Mouse (Mus musculus) forebrain, embryonic 10.5 days (tissue): ENCODE measurements around the gene Senp1. TPM values are rescaled to one million over a fixed set of nuclear protein-coding genes. Genes with fewer than 3 reads are reported as not detected.

Experiments used
- DNase-seq: peaks from one replicate; pipeline ENCODE4 v3.0.0-alpha.2; 2017; ENCODE audit warnings: low spot score; ENCODE audit errors: extremely low spot score
- H3K27ac ChIP-seq: fragments of 300-500 bp; sonication (generic); 2 replicates; pipeline ENCODE4 v1.5.1; 2016; ENCODE audit warnings: mild to moderate bottlenecking
- H3K27me3 ChIP-seq: fragments of 300-500 bp; sonication (generic); 2 replicates; pipeline ENCODE4 v1.6.1; 2016; ENCODE audit warnings: mild to moderate bottlenecking; ENCODE audit not compliant: poor library complexity, severe bottlenecking
- H3K36me3 ChIP-seq: fragments of 300-500 bp; sonication (generic); replicated peaks from 2 replicates; pipeline ENCODE4 v1.6.1; 2016; ENCODE audit warnings: mild to moderate bottlenecking, moderate library complexity
- H3K4me1 ChIP-seq: fragments of 300-500 bp; sonication (generic); 2 replicates; pipeline ENCODE4 v1.6.1; 2016
- H3K4me3 ChIP-seq: fragments of 300-500 bp; sonication (generic); 2 replicates; pipeline ENCODE4 v1.5.1; 2016; ENCODE audit warnings: mild to moderate bottlenecking, moderate library complexity
- H3K9me3 ChIP-seq: fragments of 300-500 bp; sonication (generic); 2 replicates; pipeline ENCODE4 v1.6.1; 2016; ENCODE audit warnings: mild to moderate bottlenecking, moderate library complexity
- WGBS: fragments of 180-500 bp; shearing (Covaris S2); methylation state at CpG from one replicate; pipeline ENCODE4 v1.1.7; 2016; 5-methylcytosine and 5-hydroxymethylcytosine counted together
- polyA plus RNA-seq: library from polyadenylated mRNA; unstranded; fragments of >200 nt; fragmentation: Nextera tagmentation; extraction: Ambion mirVana; gene quantifications from 2 replicates; pipeline ENCODE4 v1.2.1, GENCODE M21; 2016

The Senp1 gene
- polyA plus RNA-seq, 1 experiment from 2014 or later = 49.4 TPM

DNA sequence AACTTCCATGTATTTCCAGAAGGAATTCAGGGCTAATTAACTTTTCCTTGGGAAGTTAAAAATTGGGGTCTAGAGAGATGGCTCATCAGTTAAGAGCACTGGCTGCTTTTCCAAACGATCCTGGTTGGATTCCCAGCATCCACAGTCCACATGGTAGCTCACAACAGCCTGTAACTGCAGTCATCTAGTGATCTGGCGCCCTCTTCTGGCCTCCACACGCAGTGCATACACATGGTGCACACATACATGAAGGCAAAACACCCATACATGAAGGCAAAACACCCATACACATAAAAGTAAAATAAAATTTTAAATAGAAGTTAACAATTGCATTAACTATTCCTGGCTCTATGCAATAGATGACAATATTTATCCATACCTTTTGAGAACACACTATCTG lies 3.4 kb upstream of the Senp1 start:
- WGBS = 49% methylated on average over 3 of the region's 3 CpGs
- H3K9me3 ChIP-seq = no peaks in the 10 kb centered on the region
- DNase-seq = no peak
- H3K4me3 ChIP-seq = no peak overlapping the region
- H3K36me3 ChIP-seq = no peaks in the 10 kb centered on the region
- H3K4me1 ChIP-seq = peaks cover 13% of the 10 kb centered on the region
- no peak overlapping the region for H3K27ac ChIP-seq
- no peaks in the 10 kb centered on the region for H3K27me3 ChIP-seq

DNA sequence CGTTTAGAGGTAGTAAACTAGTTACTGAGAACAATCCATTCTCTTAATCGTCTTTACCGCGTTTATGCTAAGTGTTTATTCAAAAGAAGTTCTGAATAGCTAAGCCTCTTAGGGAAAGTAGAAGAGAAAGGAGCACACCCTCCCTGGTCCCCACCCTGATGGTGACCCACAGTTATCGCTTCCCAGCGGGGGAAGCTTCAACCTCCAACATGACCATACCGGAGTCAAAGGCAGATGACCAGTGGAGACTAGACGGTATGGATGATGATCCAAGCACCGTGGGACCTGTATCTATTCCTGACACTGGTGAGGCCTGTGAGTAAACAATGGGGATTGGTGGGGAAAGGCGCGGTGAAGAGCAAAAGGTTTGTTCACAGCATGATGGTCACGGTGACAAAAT lies 1.4 kb upstream of the Senp1 start:
- Histone ChIP-seq H3K27ac (no peak overlapping the region), H3K4me3 (no peak overlapping the region), H3K36me3 (peaks cover 2% of the 10 kb centered on the region), H3K27me3 (no peaks in the 10 kb centered on the region), H3K4me1 (peaks cover 26% of the 10 kb centered on the region), H3K9me3 (no peaks in the 10 kb centered on the region)
- no peak for DNase-seq
- whole genome bisulfite sequencing = 90% methylated on average over 12 of the region's 12 CpGs

GRCm38 (mm10) chr15:98092372-98093120 lies 998 bp downstream of the Senp1 start, which contains the start of gene Pfkm:
TSS of gene Pfkm (plus strand) at chr15:98092589.
- DNase-seq = no peak

GRCm38 (mm10) chr15:98091841-98092240 lies 1.7 kb downstream of the Senp1 start:
- Histone ChIP-seq H3K27me3 (no peaks in the 10 kb centered on the region), H3K9me3 (no peaks in the 10 kb centered on the region), H3K27ac (peak overlapping the region; percentile 98; the same call in 1 of the 2 replicates), H3K4me1 (peaks cover 26% of the 10 kb centered on the region), H3K4me3 (peak overlapping the region; percentile 79), H3K36me3 (peaks cover 27% of the 10 kb centered on the region)
- no peak for DNase-seq
- WGBS = 52% methylated on average over 4 of the region's 4 CpGs

More at GRCm38 (mm10) chr15:98092372-98093120, 998 bp downstream of the Senp1 start, which contains the start of gene Pfkm:
- Histone ChIP-seq H3K27ac (peak within 1 kb of the TSS; percentile 98), H3K27me3 (no peaks in the 10 kb centered on the region), H3K9me3 (no peaks in the 10 kb centered on the region), H3K4me3 (peak within 1 kb of the TSS; percentile 79), H3K36me3 (peaks cover 21% of the 10 kb centered on the region), H3K4me1 (peaks cover 26% of the 10 kb centered on the region)
- under 1% methylated on average over 30 of the region's 30 CpGs for WGBS

- WGBS = 80% methylated on average over 9 of the region's 9 CpGs
- Histone ChIP-seq H3K4me3 (no peak overlapping the region), H3K27me3 (no peaks in the 10 kb centered on the region), H3K9me3 (no peaks in the 10 kb centered on the region), H3K36me3 (peaks cover 49% of the 10 kb centered on the region), H3K27ac (no peak overlapping the region), H3K4me1 (peaks cover 26% of the 10 kb centered on the region)
- DNase-seq = no peak
Measured at GRCm38 (mm10) chr15:98089421-98090183, 3.9 kb downstream of the Senp1 start.

DNA sequence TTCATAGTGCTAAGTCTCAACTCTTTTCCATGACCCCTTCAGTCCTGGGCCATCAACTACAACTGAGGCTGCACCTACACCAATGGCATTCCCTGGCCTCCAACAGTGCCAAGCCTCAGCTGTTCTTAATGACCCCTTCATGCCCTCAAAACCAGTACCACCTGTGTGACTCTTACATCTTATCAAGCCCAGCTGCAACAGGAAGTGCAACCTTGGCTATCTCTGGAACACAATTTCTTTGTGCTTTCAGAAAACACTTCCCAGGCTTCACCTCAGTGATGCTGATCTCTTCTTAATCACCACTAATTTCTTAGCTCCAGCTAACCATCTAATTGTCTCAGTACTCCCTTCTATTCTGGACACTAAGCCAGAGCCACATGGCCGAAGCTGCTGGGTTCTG lies 4.7 kb downstream of the Senp1 start:
- no peak for DNase-seq
- H3K27me3 ChIP-seq = no peaks in the 10 kb centered on the region
- WGBS = 88% methylated on average over 1 of the region's 1 CpGs
- H3K9me3 ChIP-seq = no peaks in the 10 kb centered on the region
- H3K4me3 ChIP-seq = no peak overlapping the region
- H3K27ac ChIP-seq = no peak overlapping the region
- peaks cover 56% of the 10 kb centered on the region for H3K36me3 ChIP-seq
- peaks cover 24% of the 10 kb centered on the region for H3K4me1 ChIP-seq

DNA sequence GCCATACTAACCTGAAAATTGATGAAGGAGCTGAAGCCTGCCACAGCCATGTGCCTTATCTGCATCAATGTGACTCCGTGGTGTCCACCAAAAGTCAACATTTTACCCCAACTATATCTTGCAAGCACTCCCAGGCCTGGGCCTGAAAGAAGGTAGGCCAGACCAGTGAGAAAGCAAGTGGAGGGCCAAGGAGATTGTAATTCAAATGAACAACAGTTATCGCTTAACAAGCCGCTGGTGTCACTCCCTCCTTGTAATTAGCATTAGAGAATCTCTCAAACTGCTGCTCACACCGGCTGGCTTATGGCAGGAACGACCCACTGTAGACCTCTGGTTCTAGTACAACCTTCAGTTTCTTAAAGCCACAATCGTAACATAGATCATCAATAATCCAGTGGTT lies 16.6 kb downstream of the Senp1 start:
- H3K36me3 ChIP-seq = peaks cover 98% of the 10 kb centered on the region
- no peak overlapping the region for H3K4me3 ChIP-seq
- H3K4me1 ChIP-seq = no peaks in the 10 kb centered on the region
- 91% methylated on average over 6 of the region's 6 CpGs for WGBS
- no peaks in the 10 kb centered on the region for H3K9me3 ChIP-seq
- no peaks in the 10 kb centered on the region for H3K27me3 ChIP-seq
- H3K27ac ChIP-seq = no peak overlapping the region
- no peak for DNase-seq

DNA sequence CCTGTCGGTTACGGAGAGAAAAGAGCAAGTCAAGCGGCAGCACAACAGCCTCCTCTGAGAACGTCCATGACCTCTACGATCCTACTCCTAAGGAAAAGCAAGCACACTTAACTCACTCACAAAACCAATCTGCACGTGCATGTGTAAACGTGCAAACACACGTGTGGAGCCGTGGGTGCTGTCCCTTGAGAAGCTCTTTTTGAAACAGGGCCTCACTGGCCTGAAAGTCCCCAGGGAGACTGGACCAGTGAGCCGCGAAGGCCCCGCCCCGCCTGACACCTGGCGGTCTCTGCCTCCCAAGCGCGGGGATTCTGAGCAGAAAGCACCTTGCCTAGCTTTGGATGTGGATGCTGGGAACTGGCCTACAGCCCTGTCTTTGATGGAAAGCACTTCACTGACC lies 18.5 kb downstream of the Senp1 start:
- no peak for DNase-seq
- no peak overlapping the region for H3K4me3 ChIP-seq
- H3K27me3 ChIP-seq = no peaks in the 10 kb centered on the region
- no peak overlapping the region for H3K27ac ChIP-seq
- 89% methylated on average over 16 of the region's 16 CpGs for WGBS
- no peaks in the 10 kb centered on the region for H3K9me3 ChIP-seq
- peaks cover 99% of the 10 kb centered on the region for H3K36me3 ChIP-seq
- no peaks in the 10 kb centered on the region for H3K4me1 ChIP-seq

- Histone ChIP-seq H3K9me3 (no peaks in the 10 kb centered on the region), H3K27me3 (no peaks in the 10 kb centered on the region), H3K4me3 (no peak overlapping the region), H3K27ac (no peak overlapping the region), H3K4me1 (no peaks in the 10 kb centered on the region), H3K36me3 (peaks cover 99% of the 10 kb centered on the region)
- DNase-seq = no peak
- 97% methylated on average over 8 of the region's 8 CpGs for WGBS
Measured at GRCm38 (mm10) chr15:98074521-98074920, 19.0 kb downstream of the Senp1 start.

GRCm38 (mm10) chr15:98070376-98070775 lies 23.2 kb downstream of the Senp1 start:
- Histone ChIP-seq H3K9me3 (no peaks in the 10 kb centered on the region), H3K27me3 (no peaks in the 10 kb centered on the region), H3K4me3 (no peak overlapping the region), H3K4me1 (no peaks in the 10 kb centered on the region), H3K36me3 (peaks cover 99% of the 10 kb centered on the region), H3K27ac (no peak overlapping the region)
- DNase-seq = no peak
- 89% methylated on average over 3 of the region's 3 CpGs for WGBS

GRCm38 (mm10) chr15:98069566-98070245 lies 23.8 kb downstream of the Senp1 start:
- Histone ChIP-seq H3K9me3 (no peaks in the 10 kb centered on the region), H3K27me3 (no peaks in the 10 kb centered on the region), H3K4me3 (no peak overlapping the region), H3K4me1 (no peaks in the 10 kb centered on the region), H3K36me3 (peaks cover 99% of the 10 kb centered on the region), H3K27ac (no peak overlapping the region)
- no peak for DNase-seq
- WGBS = 93% methylated on average over 8 of the region's 8 CpGs

- Histone ChIP-seq H3K4me3 (no peak overlapping the region), H3K4me1 (no peaks in the 10 kb centered on the region), H3K9me3 (no peaks in the 10 kb centered on the region), H3K27me3 (no peaks in the 10 kb centered on the region), H3K27ac (no peak overlapping the region), H3K36me3 (peaks cover 100% of the 10 kb centered on the region)
- WGBS = 91% methylated on average over 9 of the region's 9 CpGs
- no peak for DNase-seq
Measured at GRCm38 (mm10) chr15:98068506-98068905, 25.0 kb downstream of the Senp1 start.

DNA sequence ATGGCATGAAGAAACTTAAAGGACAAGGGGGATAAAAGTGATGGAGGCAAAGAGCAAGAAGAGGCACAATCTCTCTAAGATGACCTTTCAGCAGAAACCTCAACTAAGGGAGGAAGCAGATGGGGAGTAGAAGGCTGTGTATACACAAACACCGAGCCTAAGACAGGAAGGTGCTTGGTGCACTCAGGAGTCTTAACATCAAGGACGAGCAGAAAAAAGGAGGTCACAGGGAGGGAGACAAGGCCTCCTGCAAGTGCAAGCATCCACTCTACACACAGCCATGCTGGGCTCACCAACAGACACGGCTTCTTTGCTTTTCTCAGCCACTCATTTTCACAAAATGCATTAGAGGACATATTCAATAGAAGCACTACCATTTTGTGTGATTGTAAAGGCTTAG lies 26.1 kb downstream of the Senp1 start:
- H3K9me3 ChIP-seq = no peaks in the 10 kb centered on the region
- H3K27me3 ChIP-seq = no peaks in the 10 kb centered on the region
- no peak overlapping the region for H3K4me3 ChIP-seq
- no peaks in the 10 kb centered on the region for H3K4me1 ChIP-seq
- no peak overlapping the region for H3K27ac ChIP-seq
- WGBS = 78% methylated on average over 3 of the region's 3 CpGs
- H3K36me3 ChIP-seq = peaks cover 100% of the 10 kb centered on the region
- DNase-seq = no peak
